ENCODE assay signal across 20 mouse cellular contexts in the genomic region with DNA sequence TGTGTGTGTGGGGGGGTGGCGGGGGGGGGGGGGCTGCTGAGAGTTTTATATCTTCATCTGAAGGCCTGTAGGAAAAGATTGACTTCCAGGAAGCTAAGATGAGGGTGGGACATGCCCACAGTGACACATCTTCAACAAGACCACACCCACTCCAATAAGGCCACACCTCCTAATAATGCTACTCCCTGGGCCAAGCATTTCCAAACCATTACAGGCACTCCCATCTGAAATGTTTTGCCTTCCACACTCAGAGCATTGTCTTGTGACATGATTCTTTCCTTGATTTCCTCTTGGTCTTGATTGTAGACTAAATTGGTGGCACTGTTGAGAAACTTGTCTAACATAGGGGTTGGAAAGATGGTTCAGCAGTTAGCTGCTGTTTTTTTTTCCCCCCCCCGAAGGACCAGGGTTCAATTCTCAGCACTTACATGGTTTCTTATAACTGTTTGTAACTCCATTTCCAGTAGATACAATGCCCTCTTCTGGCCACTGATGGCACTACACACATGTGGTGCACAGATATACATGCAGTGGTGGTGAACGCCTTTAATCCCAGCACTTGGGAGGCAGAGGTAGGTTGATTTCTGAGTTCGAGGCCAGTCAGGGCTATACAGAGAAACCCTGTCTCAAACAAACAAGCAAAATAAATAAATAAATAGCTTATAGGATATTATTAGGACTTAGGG. TPM values are rescaled to one million over a fixed set of nuclear protein-coding genes. Genes with fewer than 3 reads are reported as not detected.
DNase-seq lines count a peak whose midpoint lies in the region; ATAC-seq and TF ChIP-seq lines count a peak whose summit lies in the region.
"Had no signal": no experiment of that assay in that cellular context is flagged by ENCODE, and none has a peak within 500 bp of the region (broad histone marks: within the 10 kb centered on the region; RNA-seq: fewer than 3 reads in every experiment).

No protein-coding gene starts in this region.

- no peak overlapping the region for H3K9ac ChIP-seq in forebrain, postnatal 0 days
- no peak overlapping the region for H3K9ac ChIP-seq in forebrain, embryonic 14.5 days (ENCODE audit: low read length)
- H3K9ac ChIP-seq: heart, embryonic 12.5 days; hindbrain, embryonic 12.5 days; neural tube, embryonic 15.5 days had no signal

- H3K4me1 ChIP-seq in forebrain, postnatal 0 days (ENCODE audit: insufficient read depth), result no peaks in the 10 kb centered on the region
- H3K4me1 ChIP-seq in forebrain, embryonic 14.5 days (ENCODE audit: control insufficient read depth, insufficient read depth, low read length), result peaks cover 6% of the 10 kb centered on the region

- no peak overlapping the region for H3K4me2 ChIP-seq in forebrain, postnatal 0 days (ENCODE audit: low read depth)
- H3K4me2 ChIP-seq in forebrain, embryonic 14.5 days (ENCODE audit: low read length), result no peak overlapping the region
- H3K4me2 ChIP-seq: heart, embryonic 12.5 days; hindbrain, embryonic 12.5 days; liver, embryonic 11.5 days; neural tube, embryonic 15.5 days had no signal

- CTCF ChIA-PET in Patski (lab: Charles Lee), result no interaction called here

- peak; percentile 25; the same call in 1 of the 2 replicates for TF ChIP-seq CTCF in forebrain, postnatal 0 days (IDR thresholded peaks at IDR 0.05; ENCODE audit: low read depth)
- peak; percentile 35 for TF ChIP-seq CTCF in layer of hippocampus, adult 2 months (conservative IDR thresholded peaks at IDR 0.05)
- peak; percentile 32 for TF ChIP-seq CTCF in Patski (IDR thresholded peaks at IDR 0.05)

- no peaks in the 10 kb centered on the region for H3K36me3 ChIP-seq in forebrain, postnatal 0 days (ENCODE audit: insufficient read depth)
- H3K36me3 ChIP-seq in forebrain, embryonic 14.5 days (ENCODE audit: control insufficient read depth, insufficient read depth, low read length), result no peaks in the 10 kb centered on the region
- H3K36me3 ChIP-seq: forebrain, embryonic 10.5 days; hindbrain, embryonic 12.5 days; midbrain, embryonic 10.5 days; neural tube, embryonic 15.5 days had no signal

- POLR2A ChIA-PET in Patski (lab: Charles Lee), result no interaction called here

- ATAC-seq in forebrain, postnatal 0 days, result no peak
- ATAC-seq in forebrain, embryonic 14.5 days, result no peak
- ATAC-seq in Patski, result no peak
- ATAC-seq: CD4-positive, CD25-positive, alpha-beta regulatory T cell, adult 4 months had no signal

- no peak overlapping the region for H3K4me3 ChIP-seq in forebrain, postnatal 0 days (ENCODE audit: low read depth, low read length)
- no peak overlapping the region for H3K4me3 ChIP-seq in forebrain, embryonic 14.5 days (ENCODE audit: low read depth, low read length)
- no peak overlapping the region for H3K4me3 ChIP-seq in layer of hippocampus, adult 2 months
- H3K4me3 ChIP-seq: forebrain, embryonic 10.5 days; heart, embryonic 12.5 days; hindbrain, embryonic 12.5 days; midbrain, embryonic 10.5 days; neural tube, embryonic 15.5 days had no signal

- in situ Hi-C loops in Patski (cut with MboI; ENCODE audit: low pct_unique_long_range_greater_than_20kb), result no loop called here

- no peaks in the 10 kb centered on the region for H3K9me3 ChIP-seq in forebrain, postnatal 0 days (ENCODE audit: low read length)
- H3K9me3 ChIP-seq in forebrain, embryonic 14.5 days (replicated peaks; ENCODE audit: control insufficient read depth, low read length), result no peaks in the 10 kb centered on the region
- H3K9me3 ChIP-seq: neural tube, embryonic 15.5 days had no signal

- WGBS in forebrain, postnatal 0 days, result 96% methylated on average over 4 of the region's 4 CpGs
- WGBS in forebrain, embryonic 14.5 days, result 91% methylated on average over 4 of the region's 4 CpGs

- DNase-seq in forebrain, postnatal 0 days, result no peak
- no peak for DNase-seq in forebrain, embryonic 14.5 days (ENCODE audit: low spot score)
- no peak for DNase-seq in layer of hippocampus, adult 2 months (ENCODE audit: low spot score in 2 of 2)
- DNase-seq in layer of hippocampus, postnatal 14 days (ENCODE audit: low spot score in 2 of 2), result no peak
- peak; percentile 27 for DNase-seq in 3T3-L1 (ENCODE audit: low read depth, low spot score)
- no peak for DNase-seq in Patski (ENCODE audit: low read depth, low spot score)
- no peak for DNase-seq in embryo, embryonic 11 days
- DNase-seq in cerebellum, postnatal 14 days, result no peak
- DNase-seq: adrenal gland, postnatal 36 days; cerebellum, adult 9-11 months; heart, postnatal 14 days; kidney, adult 18-20 months; thymus, adult 2 months had no signal

- H3K27ac ChIP-seq in forebrain, postnatal 0 days (ENCODE audit: low read depth, low read length), result no peak overlapping the region
- H3K27ac ChIP-seq in forebrain, embryonic 14.5 days (ENCODE audit: low read depth, low read length), result no peak overlapping the region
- no peak overlapping the region for H3K27ac ChIP-seq in layer of hippocampus, adult 2 months
- H3K27ac ChIP-seq: forebrain, embryonic 10.5 days; hindbrain, embryonic 12.5 days; midbrain, embryonic 10.5 days; neural tube, embryonic 15.5 days had no signal

- no peaks in the 10 kb centered on the region for H3K27me3 ChIP-seq in forebrain, postnatal 0 days (ENCODE audit: insufficient read depth, low read length)
- no peaks in the 10 kb centered on the region for H3K27me3 ChIP-seq in forebrain, embryonic 14.5 days (replicated peaks; ENCODE audit: control insufficient read depth, insufficient read depth, low read length)
- no peaks in the 10 kb centered on the region for H3K27me3 ChIP-seq in Patski
- H3K27me3 ChIP-seq: heart, embryonic 12.5 days had no signal

RNA-seq across cellular contexts. Expression of gene Gm11627, which starts 7.3 kb away (rescaled TPM):
- total RNA-seq in forebrain, postnatal 0 days (2014; rRNA removed), result 2.6 and 5.5 TPM in 2 replicates
- 3.7 and 5.9 TPM in 2 replicates for polyA plus RNA-seq in forebrain, postnatal 0 days (2015; fragmentation: Nextera tagmentation; extraction: Ambion mirVana)
- 6.8 and 9.8 TPM in 2 replicates for polyA plus RNA-seq in forebrain, embryonic 14.5 days (2014; fragmentation: Nextera tagmentation; extraction: Ambion mirVana)
- total RNA-seq in layer of hippocampus, adult 2 months (2021), result 1 to 10 TPM; 3.9 to 4.2 TPM
- total RNA-seq in layer of hippocampus, postnatal 14 days (2021), result 1 to 10 TPM; 6.4 to 6.9 TPM
- not detected for polyA plus RNA-seq in Patski (2021)
- polyA plus RNA-seq: CD4-positive, CD25-positive, alpha-beta regulatory T cell, adult 4 months had no signal

RNA-seq across cellular contexts. Expression of gene Fzd2, which starts 17.6 kb away (rescaled TPM):
- 12.0 and 15.2 TPM in 2 replicates for total RNA-seq in forebrain, postnatal 0 days (2014; rRNA removed)
- polyA plus RNA-seq in forebrain, postnatal 0 days (2015; fragmentation: Nextera tagmentation; extraction: Ambion mirVana), result 4.5 and 4.6 TPM in 2 replicates
- 18.6 and 19.2 TPM in 2 replicates for polyA plus RNA-seq in forebrain, embryonic 14.5 days (2014; fragmentation: Nextera tagmentation; extraction: Ambion mirVana)
- 1 to 10 TPM; 7.5 to 9.2 TPM for total RNA-seq in layer of hippocampus, adult 2 months (2021)
- total RNA-seq in layer of hippocampus, postnatal 14 days (2021), result 1 to 10 TPM; 8.5 to 9.4 TPM
- 16.9 TPM for polyA plus RNA-seq in Patski (2021)
- polyA plus RNA-seq: CD4-positive, CD25-positive, alpha-beta regulatory T cell, adult 4 months had no signal

RNA-seq across cellular contexts. Expression of gene Gpatch8, which starts 30.4 kb away (rescaled TPM):
- total RNA-seq in forebrain, postnatal 0 days (2014; rRNA removed), result 29.5 and 31.1 TPM in 2 replicates
- 25.2 and 45.5 TPM in 2 replicates for polyA plus RNA-seq in forebrain, postnatal 0 days (2015; fragmentation: Nextera tagmentation; extraction: Ambion mirVana)
- polyA plus RNA-seq in forebrain, embryonic 14.5 days (2014; fragmentation: Nextera tagmentation; extraction: Ambion mirVana), result 32.6 and 47.7 TPM in 2 replicates
- 10 to 100 TPM; 53.0 to 58.9 TPM for total RNA-seq in layer of hippocampus, adult 2 months (2021)
- 10 to 100 TPM; 51.4 to 54.4 TPM for total RNA-seq in layer of hippocampus, postnatal 14 days (2021)
- 27.5 TPM for polyA plus RNA-seq in Patski (2021)
